Mouse (Mus musculus): ENCODE data around the gene Spats1. TPM values are rescaled to one million over a fixed set of nuclear protein-coding genes. Genes with fewer than 3 reads are reported as not detected.

Gene Spats1
- polyA plus RNA-seq, 1 experiment from 2014 or later: 2.1 TPM

DNA sequence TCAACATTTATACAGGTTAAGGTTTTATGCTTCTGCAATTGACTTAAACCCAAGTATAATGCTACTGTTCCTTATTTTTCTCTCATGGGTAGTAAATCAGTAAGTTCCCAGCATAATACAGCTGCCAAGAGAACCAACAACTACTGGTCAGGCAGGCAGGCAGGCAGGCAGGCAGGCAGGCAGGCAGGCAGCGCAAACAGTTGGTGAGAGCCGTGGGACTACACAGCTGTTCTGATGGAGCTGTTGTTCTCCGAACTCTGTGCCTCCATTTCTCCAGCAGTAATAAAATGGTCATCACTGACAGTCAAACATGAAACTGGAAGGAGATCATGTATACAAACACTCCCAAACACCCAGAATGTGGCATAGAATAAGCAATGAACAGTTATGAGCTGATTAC, 81.5 kb downstream of the Spats1 start:
- Histone ChIP-seq H3K9me3 (ENCODE audit: control insufficient read depth, low read length) (no peaks in the 10 kb centered on the region), H3K27me3 (ENCODE audit: control insufficient read depth, insufficient read depth, low read length) (no peaks in the 10 kb centered on the region), H3K9ac (replicated peaks; ENCODE audit: low read length) (no peak overlapping the region), H3K4me3 (replicated peaks; ENCODE audit: low read depth, low read length) (no peak overlapping the region), H3K4me1 (ENCODE audit: control insufficient read depth, insufficient read depth, low read length) (no peaks in the 10 kb centered on the region), H3K27ac (replicated peaks; ENCODE audit: low read depth, low read length) (no peak overlapping the region), H3K36me3 (ENCODE audit: control insufficient read depth, insufficient read depth, low read length) (peaks cover 41% of the 10 kb centered on the region), H3K4me2 (ENCODE audit: low read length) (no peak overlapping the region)
- ATAC-seq (ENCODE audit: low FRiP score, low TSS enrichment): no peak
- 93% methylated on average over 3 of the region's 3 CpGs for WGBS
- no peak for DNase-seq

Other genes starting within 250 kb of the Spats1 start
- gene Cdc5l, start 41.7 kb downstream of the Spats1 start, polyA plus RNA-seq (2014; fragmentation: Nextera tagmentation; extraction: Ambion mirVana): 60.0 and 69.9 TPM in 2 replicates
- gene Aars2, start 31.4 kb upstream of the Spats1 start, polyA plus RNA-seq (2014; fragmentation: Nextera tagmentation; extraction: Ambion mirVana): 13.6 and 14.8 TPM in 2 replicates
- 3.0 and 5.8 TPM in 2 replicates for gene Tcte1, start 48.0 kb upstream of the Spats1 start, polyA plus RNA-seq (2014; fragmentation: Nextera tagmentation; extraction: Ambion mirVana)
- 20.4 and 24.1 TPM in 2 replicates for gene Tmem151b, start 74.3 kb upstream of the Spats1 start, polyA plus RNA-seq (2014; fragmentation: Nextera tagmentation; extraction: Ambion mirVana)
- 4.2 and 4.9 TPM in 2 replicates for gene Nfkbie, start 80.3 kb upstream of the Spats1 start, polyA plus RNA-seq (2014; fragmentation: Nextera tagmentation; extraction: Ambion mirVana)
- gene Slc35b2, start 88.5 kb upstream of the Spats1 start, polyA plus RNA-seq (2014; fragmentation: Nextera tagmentation; extraction: Ambion mirVana): 73.0 and 77.1 TPM in 2 replicates
- 1,248 and 1,388 TPM in 2 replicates for gene Hsp90ab1, start 97.9 kb upstream of the Spats1 start, polyA plus RNA-seq (2014; fragmentation: Nextera tagmentation; extraction: Ambion mirVana)
- gene Slc29a1, start 124.2 kb upstream of the Spats1 start, polyA plus RNA-seq (2014; fragmentation: Nextera tagmentation; extraction: Ambion mirVana): 21.2 and 33.2 TPM in 2 replicates
- gene Mymx, start 126.7 kb upstream of the Spats1 start, polyA plus RNA-seq (2014; fragmentation: Nextera tagmentation; extraction: Ambion mirVana): not detected in 2 replicates
- gene Capn11, start 183.9 kb upstream of the Spats1 start, polyA plus RNA-seq (2014; fragmentation: Nextera tagmentation; extraction: Ambion mirVana): 0.08 and 2.4 TPM in 2 replicates
- 110 and 139 TPM in 2 replicates for gene Mrpl14, start 210.9 kb upstream of the Spats1 start, polyA plus RNA-seq (2014; fragmentation: Nextera tagmentation; extraction: Ambion mirVana)
- 123 and 130 TPM in 2 replicates for gene Tmem63b, start 211.5 kb upstream of the Spats1 start, polyA plus RNA-seq (2014; fragmentation: Nextera tagmentation; extraction: Ambion mirVana)